In the genomic region with DNA sequence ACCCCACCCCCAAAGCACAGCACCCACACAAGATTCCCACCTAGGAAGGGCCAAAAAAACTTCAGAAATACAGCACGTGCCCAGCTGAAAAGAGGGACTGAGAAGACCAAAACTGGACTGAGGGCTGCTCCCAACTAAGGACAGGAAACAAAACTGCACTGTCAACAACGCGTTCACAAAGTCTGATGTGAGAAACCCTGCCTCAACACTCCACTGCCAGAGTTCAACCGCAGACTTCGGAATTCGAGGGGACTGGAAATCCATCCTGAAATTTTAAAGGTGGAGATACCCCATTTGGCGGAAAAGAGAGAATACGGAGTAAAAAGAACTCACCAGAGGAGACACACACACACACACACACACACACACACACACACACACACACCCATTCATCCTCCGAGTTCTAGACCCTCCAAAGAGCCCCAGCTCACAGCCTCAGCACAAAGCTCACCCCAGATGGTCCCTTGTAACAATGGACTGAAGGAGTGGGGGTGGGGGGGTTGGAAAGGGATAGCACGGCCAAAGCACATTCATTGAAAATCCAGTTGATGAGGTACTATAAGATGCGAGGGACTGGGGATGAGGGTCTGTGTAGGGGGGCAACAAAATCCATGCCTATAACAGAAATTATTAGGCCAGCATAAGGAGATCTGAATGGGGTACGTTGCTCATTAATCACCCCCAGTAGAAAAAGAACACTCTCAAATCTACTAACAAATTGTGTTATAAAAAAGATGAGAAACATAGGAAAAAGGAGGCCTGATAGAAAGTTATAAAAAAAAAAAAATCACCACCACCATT, we compare ENCODE assay signal across 11 mouse cellular contexts. TPM values are rescaled to one million over a fixed set of nuclear protein-coding genes. Genes with fewer than 3 reads are reported as not detected.
DNase-seq lines count a peak whose midpoint lies in the region; ATAC-seq lines count a peak whose summit lies in the region.
"Had no signal": no experiment of that assay in that cellular context is flagged by ENCODE, and none has a peak within 500 bp of the region (broad histone marks: within the 10 kb centered on the region; RNA-seq: fewer than 3 reads in every experiment).

No protein-coding gene starts in this region.

- DNase-seq in embryo, embryonic 10.5 days (ENCODE audit: low spot score), result peak; percentile 77
- no peak for DNase-seq in gastrocnemius, adult 18-20 months (ENCODE audit: low spot score)
- no peak for DNase-seq in spleen, adult 18-20 months
- DNase-seq in MN1 (ENCODE audit: low spot score), result no peak
- DNase-seq: adrenal gland, postnatal 10 days; gastrocnemius, postnatal 10 days had no signal

- 0 out of 2 replicates have a peak overlapping the region, but pooled peaks have one; percentile 29 for H3K9ac ChIP-seq in hindbrain, embryonic 15.5 days
- H3K9ac ChIP-seq in midbrain, embryonic 13.5 days (replicated peaks), result peak overlapping the region; percentile 91

- ATAC-seq in erythroblast, adult 5-6 weeks (replicated peaks; ENCODE audit: low FRiP score, poor library complexity, severe bottlenecking), result no peak
- ATAC-seq in hindbrain, embryonic 15.5 days (ENCODE audit: low FRiP score, low read depth), result no peak
- no peak for ATAC-seq in midbrain, embryonic 13.5 days

- peak overlapping the region; percentile 86 for H3K4me3 ChIP-seq in erythroblast, embryonic 14.5 days (replicated peaks)
- peak overlapping the region; percentile 70 for H3K4me3 ChIP-seq in hindbrain, embryonic 15.5 days
- H3K4me3 ChIP-seq in midbrain, embryonic 13.5 days (replicated peaks), result peak overlapping the region; percentile 88

- WGBS in hindbrain, embryonic 15.5 days, result 2% methylated on average over 12 of the region's 12 CpGs
- 0% methylated on average over 12 of the region's 12 CpGs for WGBS in midbrain, embryonic 13.5 days

- peak overlapping the region; percentile 91 for H3K4me2 ChIP-seq in hindbrain, embryonic 15.5 days
- H3K4me2 ChIP-seq in midbrain, embryonic 13.5 days (replicated peaks), result peak overlapping the region; percentile 80

- H3K36me3 ChIP-seq in erythroblast, embryonic 14.5 days (ENCODE audit: control insufficient read depth), result peaks cover 2% of the 10 kb centered on the region; the same call in 1 of the 2 replicates
- no peaks in the 10 kb centered on the region for H3K36me3 ChIP-seq in hindbrain, embryonic 15.5 days
- no peaks in the 10 kb centered on the region for H3K36me3 ChIP-seq in midbrain, embryonic 13.5 days

- no peaks in the 10 kb centered on the region for H3K9me3 ChIP-seq in erythroblast, embryonic 14.5 days (ENCODE audit: control insufficient read depth, low read length)
- no peaks in the 10 kb centered on the region for H3K9me3 ChIP-seq in hindbrain, embryonic 15.5 days
- no peaks in the 10 kb centered on the region for H3K9me3 ChIP-seq in midbrain, embryonic 13.5 days

- H3K27ac ChIP-seq in hindbrain, embryonic 15.5 days (replicated peaks), result no peak overlapping the region
- peak overlapping the region; percentile 60 for H3K27ac ChIP-seq in midbrain, embryonic 13.5 days

- H3K4me1 ChIP-seq in erythroblast, embryonic 14.5 days (ENCODE audit: control insufficient read depth), result peaks cover 58% of the 10 kb centered on the region
- peaks cover 52% of the 10 kb centered on the region for H3K4me1 ChIP-seq in hindbrain, embryonic 15.5 days (replicated peaks)
- peaks cover 47% of the 10 kb centered on the region for H3K4me1 ChIP-seq in midbrain, embryonic 13.5 days (replicated peaks)

- H3K27me3 ChIP-seq in erythroblast, embryonic 14.5 days (ENCODE audit: control insufficient read depth), result peaks cover 30% of the 10 kb centered on the region
- H3K27me3 ChIP-seq in hindbrain, embryonic 15.5 days, result no peaks in the 10 kb centered on the region
- no peaks in the 10 kb centered on the region for H3K27me3 ChIP-seq in midbrain, embryonic 13.5 days

RNA-seq across cellular contexts. Expression of gene Igf2bp1, which starts 2.4 kb away (rescaled TPM):
- 1.0 and 1.8 TPM in 2 replicates for polyA plus RNA-seq in erythroblast, embryonic 14.5 days (2012)
- not detected in 2 replicates for total RNA-seq in erythroblast, adult 5-6 weeks (2015; ENCODE audit: low replicate concordance)
- total RNA-seq in erythroblast, adult 5-6 weeks (2017; ENCODE audit: low replicate concordance), result not detected in 2 replicates
- 11.8 and 14.2 TPM in 2 replicates for polyA plus RNA-seq in hindbrain, embryonic 15.5 days (2015; fragmentation: Nextera tagmentation; extraction: Ambion mirVana)
- 40.2 and 40.6 TPM in 2 replicates for polyA plus RNA-seq in midbrain, embryonic 13.5 days (2015; fragmentation: Nextera tagmentation; extraction: Ambion mirVana)
- total RNA-seq in gastrocnemius, adult 18-20 months (2021), result not detected

RNA-seq across cellular contexts. Expression of gene Gip, which starts 21.0 kb away (rescaled TPM):
- not detected in 2 replicates for polyA plus RNA-seq in erythroblast, embryonic 14.5 days (2012)
- total RNA-seq in erythroblast, adult 5-6 weeks (2015; ENCODE audit: low replicate concordance), result not detected in 2 replicates
- not detected in 2 replicates for total RNA-seq in erythroblast, adult 5-6 weeks (2017; ENCODE audit: low replicate concordance)
- not detected in 2 replicates for polyA plus RNA-seq in hindbrain, embryonic 15.5 days (2015; fragmentation: Nextera tagmentation; extraction: Ambion mirVana)
- not detected in 2 replicates for polyA plus RNA-seq in midbrain, embryonic 13.5 days (2015; fragmentation: Nextera tagmentation; extraction: Ambion mirVana)
- not detected for total RNA-seq in gastrocnemius, adult 18-20 months (2021)
- total RNA-seq: adrenal gland, postnatal 10 days; gastrocnemius, postnatal 10 days; megakaryocyte-erythroid progenitor cell, adult 5-6 weeks had no signal

RNA-seq across cellular contexts. Expression of gene Snf8, which starts 31.4 kb away (rescaled TPM):
- 17.0 and 17.7 TPM in 2 replicates for polyA plus RNA-seq in erythroblast, embryonic 14.5 days (2012)
- total RNA-seq in erythroblast, adult 5-6 weeks (2015; ENCODE audit: low replicate concordance), result 25.7 and 27.9 TPM in 2 replicates
- total RNA-seq in erythroblast, adult 5-6 weeks (2017; ENCODE audit: low replicate concordance), result 11.3 and 37.1 TPM in 2 replicates
- 128 and 129 TPM in 2 replicates for polyA plus RNA-seq in hindbrain, embryonic 15.5 days (2015; fragmentation: Nextera tagmentation; extraction: Ambion mirVana)
- 133 and 142 TPM in 2 replicates for polyA plus RNA-seq in midbrain, embryonic 13.5 days (2015; fragmentation: Nextera tagmentation; extraction: Ambion mirVana)
- 10 to 100 TPM; 33.4 to 35.7 TPM for total RNA-seq in gastrocnemius, adult 18-20 months (2021)
